Mouse (Mus musculus) T-helper 2 cell (primary cell): ENCODE data around the gene Hspa12a.

ENCODE experiments used
- in situ Hi-C: fragments of 300-600 bp; cut with MboI, MseI; formaldehyde crosslinking; loops from one replicate; pipeline ENCODE4 v1.15.1; 2025; ENCODE audit warnings: high pct_unique_total_duplicates

Hspa12a gene

DNA sequence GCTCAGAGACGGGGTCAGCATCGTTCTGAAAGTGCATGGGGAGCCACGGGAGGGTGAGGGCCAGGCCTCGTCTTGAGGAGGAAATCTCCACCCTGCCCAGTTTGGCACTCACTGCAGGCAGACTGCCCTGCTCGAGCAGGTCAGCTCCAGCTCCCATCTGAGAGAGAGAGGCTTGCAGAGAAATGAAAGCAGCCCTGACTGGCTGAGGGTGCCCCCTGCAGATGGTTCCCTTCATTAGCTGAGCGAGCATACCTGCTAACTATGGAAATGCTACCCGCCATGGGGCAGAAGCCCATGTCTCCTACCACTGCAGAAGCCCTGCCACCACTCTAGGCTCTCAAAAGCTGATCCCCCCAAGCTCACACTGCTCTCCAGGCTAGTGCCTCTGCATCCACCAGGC, 115.8 kb downstream of the Hspa12a start:
- in situ Hi-C loops: no loop called here

GRCm38 (mm10) chr19:58824316-58824715, 119.1 kb downstream of the Hspa12a start:
- in situ Hi-C loops: no loop called here

DNA sequence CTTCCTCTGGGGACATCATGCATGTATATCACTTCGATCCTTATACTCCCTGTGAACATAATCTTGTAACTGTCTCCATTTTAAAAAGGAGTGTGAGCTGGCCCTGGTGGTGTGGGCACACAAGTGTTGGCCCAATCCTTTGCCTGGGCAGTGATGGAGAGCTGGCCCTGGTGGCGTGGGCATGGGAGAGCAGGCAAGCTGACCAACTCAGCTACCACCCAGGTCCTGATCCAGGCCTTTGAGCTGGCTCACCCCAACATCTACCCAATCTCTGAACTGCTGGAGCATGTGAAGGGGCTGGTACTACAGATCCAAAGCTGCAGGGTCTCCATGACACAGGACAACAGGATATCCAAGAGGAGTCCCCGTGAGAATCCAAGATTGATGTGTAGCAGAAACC, 120.2 kb downstream of the Hspa12a start:
- in situ Hi-C loops: no loop called here

DNA sequence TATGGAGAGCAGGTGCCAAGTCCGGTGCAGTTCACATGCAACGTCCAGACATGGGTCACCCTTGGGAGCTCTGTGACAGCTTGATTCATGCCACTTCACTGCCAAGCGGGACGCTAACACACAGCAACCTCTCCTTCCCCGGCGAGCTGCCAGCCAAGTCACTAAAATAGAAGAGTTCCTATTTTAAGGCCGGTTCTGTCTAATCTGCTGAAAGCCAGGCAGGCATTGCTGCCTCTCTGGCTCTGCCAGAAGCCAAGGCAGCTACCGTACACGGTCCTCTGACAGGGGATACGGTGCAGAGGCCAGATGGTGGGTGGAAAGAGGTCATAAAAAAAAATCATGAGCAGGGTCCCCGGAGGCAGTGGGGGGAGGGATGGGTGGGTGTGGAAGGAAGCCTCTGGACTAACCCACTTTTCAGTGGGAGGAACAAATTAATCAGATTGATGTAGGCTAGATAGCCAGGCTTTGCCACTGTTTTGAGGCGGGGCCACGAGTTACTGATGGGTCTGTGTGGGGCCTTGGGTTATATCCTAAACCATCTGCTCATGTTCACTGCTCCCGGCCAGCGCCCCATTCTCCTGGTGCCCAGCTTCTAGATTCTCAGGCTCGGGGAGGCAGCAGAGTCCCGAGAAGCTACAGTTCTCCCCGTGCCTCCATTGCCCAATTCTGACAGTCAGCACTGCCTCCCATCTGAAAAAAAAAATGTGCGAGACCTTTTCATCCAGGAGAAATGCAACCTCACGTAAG, 120.8 kb downstream of the Hspa12a start:
- in situ Hi-C loops: no loop called here

DNA sequence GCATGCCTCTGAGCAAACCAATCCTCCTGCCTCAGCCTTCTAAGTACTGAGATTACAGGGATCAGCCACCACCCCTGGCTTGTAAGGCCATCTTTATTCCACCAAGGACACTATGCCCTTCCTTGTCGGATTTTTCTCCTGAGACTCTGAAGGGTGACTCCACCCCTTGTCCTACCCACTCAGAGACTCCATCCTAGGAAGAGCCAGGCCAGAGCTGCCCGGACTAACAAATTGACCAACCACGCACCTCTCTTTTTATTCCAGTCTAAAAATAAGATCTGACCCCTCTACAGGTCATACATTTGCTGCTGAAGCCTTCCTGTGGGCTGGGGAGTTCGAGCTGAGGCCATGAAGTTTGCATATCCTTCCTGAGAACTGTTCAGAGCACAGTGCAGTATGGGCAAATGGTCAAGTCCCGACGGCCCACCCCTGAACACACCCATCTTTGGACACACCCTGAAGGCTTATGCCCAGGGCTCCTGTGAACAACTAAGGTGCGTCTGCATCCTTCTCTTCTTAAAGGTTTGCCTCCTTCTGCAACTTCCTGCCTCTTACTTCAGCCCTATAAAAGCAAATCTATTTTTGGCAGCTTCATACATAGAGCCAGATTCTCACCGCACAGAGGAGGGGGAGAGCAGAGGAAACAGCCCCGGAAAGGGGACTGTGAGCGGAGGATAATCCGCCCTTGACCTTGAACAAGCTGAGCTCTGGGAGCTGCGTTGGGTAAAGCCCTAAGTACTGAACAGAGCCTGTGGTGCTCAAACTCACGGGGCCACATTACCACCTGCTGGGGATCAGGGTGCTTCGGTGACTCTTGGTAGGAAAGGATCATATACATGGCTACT, 124.7 kb downstream of the Hspa12a start:
- in situ Hi-C loops: no loop called here

- in situ Hi-C loops: no loop called here
Observed at GRCm38 (mm10) chr19:58817398-58817797, 126.1 kb downstream of the Hspa12a start.

DNA sequence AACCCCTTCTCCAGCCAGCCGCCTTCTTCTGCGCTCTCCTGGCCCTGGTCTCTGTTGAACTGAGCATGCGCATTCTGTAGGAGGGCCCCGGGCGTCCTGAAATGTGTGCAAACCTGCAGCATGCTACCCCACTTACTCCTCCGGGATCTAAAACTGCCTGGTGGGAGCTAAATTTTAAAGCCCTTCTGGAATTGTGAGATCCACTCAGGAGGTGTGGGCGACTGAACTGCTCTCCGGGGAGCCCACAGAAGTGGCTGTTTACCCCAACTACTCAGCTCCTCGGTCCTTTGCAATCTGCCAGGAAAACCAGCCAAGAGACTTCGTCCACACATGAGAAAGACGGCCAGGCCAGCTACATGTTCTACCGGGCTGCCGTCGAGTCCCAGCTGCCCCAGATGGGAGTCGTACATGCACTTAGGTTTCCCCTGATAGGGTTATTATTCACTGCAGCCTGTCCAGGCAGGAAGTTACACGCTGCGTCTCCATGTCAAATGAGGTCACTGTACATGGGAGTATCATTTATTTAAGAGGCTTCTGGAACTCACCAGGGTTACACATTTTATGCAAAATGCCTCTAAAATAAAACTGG, 126.9 kb downstream of the Hspa12a start:
- in situ Hi-C loops: no loop called here

- in situ Hi-C loops: no loop called here
Observed at GRCm38 (mm10) chr19:58815179-58815922, 128.1 kb downstream of the Hspa12a start.

GRCm38 (mm10) chr19:58810536-58810935, 132.9 kb downstream of the Hspa12a start:
- in situ Hi-C loops: no loop called here

DNA sequence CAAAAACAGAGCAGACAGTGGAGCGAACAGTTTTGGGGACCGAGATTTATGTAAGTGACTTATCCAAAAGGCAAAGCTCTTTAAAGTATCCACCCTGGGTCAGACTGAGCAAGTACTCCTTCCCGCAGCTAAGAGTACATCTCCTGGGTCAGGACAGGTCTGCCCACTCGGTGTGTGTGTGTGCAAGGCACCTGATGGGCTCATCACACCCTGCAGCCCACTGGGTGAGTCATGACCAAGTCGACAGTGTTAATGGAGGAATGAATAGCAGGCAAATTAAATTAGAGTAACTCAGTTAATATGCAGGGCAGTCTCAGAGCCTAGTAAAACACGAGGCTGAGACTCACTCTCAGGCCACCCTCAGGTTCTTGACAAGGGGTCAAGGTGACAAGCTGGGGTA, 134.6 kb downstream of the Hspa12a start:
- in situ Hi-C loops: loop anchor here (5.0 kb wide), 1 partner anchor 88 kb away; no protein-coding TSS in a partner anchor

DNA sequence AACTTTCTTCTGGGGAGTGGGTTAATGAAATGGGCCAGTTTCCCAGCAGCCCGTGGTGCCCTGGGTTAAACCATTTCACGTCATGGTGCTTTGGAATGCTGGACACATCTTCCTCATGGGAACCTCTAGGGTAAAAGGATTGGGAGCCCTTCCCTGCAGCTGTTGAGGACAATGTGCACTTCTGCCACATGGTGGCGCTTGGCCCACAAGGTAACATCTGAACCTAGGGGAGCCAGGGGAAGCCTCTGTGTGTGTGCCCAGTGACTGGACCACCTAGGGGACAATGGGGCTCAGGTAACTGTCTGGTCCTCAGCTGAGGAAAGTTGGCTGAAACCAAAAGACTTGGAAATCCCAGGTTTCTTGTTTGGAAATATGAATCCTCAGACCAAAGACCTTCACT, 137.1 kb downstream of the Hspa12a start:
- in situ Hi-C loops: loop anchor here (5.0 kb wide), 1 partner anchor 91 kb away; no protein-coding TSS in a partner anchor

- in situ Hi-C loops: loop anchor here (5.0 kb wide), 1 partner anchor 92 kb away; no protein-coding TSS in a partner anchor
Observed at GRCm38 (mm10) chr19:58805191-58805779, 138.2 kb downstream of the Hspa12a start.

GRCm38 (mm10) chr19:58795114-58795669, 148.3 kb downstream of the Hspa12a start:
- in situ Hi-C loops: no loop called here

DNA sequence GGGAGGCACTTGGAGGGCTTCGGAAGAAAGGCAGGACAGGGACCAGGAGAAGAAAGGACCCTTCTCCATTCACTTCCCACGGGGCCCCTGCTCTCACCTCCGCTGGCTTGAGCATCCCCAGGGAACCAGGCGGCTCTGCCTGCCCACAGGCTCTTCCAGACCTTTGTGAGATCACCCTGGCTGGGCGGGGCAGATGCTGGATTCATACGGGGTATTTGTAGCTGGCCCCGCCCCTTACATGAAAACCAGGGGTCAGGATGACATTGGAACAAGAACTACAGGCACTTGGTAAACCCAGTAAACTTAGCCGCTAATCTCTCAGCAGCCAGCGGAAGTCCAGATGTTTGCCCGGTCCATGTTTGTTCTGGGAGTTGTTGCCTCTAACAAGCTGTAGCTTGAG, 149.2 kb downstream of the Hspa12a start, which contains the start of gene 1700019N19Rik:
TSS of gene 1700019N19Rik (minus strand) at position 178 of the 400 bp plus-strand sequence.
- in situ Hi-C loops: no loop called here

GRCm38 (mm10) chr19:58789194-58789593, 154.3 kb downstream of the Hspa12a start:
- in situ Hi-C loops: no loop called here

- in situ Hi-C loops: no loop called here
Observed at GRCm38 (mm10) chr19:58783938-58784337, 159.5 kb downstream of the Hspa12a start.

DNA sequence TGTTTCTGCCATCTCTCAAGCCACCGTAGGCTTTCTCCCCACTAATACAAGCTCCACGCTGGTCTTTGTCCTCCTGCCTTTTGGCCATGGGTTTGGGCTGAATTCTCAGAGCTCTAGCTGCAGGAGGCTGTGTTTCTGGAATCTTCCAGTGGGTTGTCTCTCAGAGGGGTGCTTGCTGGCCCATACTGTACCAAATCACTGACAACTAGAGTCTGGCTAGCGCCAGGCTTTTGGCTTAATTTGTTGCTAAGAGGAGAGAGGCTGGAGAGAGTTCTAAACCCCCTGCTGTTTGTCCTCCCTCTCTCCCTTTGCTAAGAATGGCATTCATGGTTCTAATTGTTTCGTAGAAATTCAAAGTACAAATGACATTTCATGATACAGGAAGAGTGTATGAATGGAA, 161.9 kb downstream of the Hspa12a start:
- in situ Hi-C loops: no loop called here

DNA sequence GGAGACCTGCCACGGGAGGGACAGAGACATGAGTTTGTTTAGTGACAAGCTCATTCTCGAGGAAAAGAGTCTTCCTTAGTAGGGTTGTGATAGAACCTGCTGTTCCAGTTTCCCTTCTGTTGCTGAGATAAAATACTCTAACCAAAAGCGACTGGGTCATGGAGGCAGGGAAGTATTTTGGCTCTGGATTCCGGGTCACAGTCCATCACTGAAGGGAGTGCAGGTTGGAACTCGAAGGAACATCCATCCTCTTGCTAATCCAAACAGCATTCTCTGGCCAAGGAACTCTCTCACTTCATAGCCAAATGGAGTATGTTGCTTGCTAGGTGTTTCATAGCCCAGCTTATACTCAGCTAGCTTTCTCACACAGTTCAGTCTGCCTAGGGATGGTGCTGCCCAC, 167.0 kb downstream of the Hspa12a start:
- in situ Hi-C loops: no loop called here

DNA sequence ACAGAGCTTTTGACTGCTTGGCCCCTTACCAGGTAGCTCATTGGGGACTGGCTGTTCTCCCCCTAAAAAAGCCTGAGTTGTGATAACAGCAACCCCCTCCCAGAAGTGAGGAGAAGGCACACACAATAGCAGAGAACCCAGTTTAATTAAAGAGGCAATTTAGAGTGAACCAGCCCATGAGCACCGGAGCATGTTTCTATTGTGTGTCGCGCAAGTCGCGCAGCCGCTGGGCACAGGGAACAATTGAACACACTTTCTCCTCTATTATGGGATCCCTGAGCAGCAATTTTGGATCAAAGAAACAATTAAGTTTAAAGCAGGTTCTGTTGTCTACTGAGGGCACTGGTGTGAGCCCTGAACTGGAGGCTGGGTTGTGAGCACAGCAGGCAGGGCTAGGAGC, 176.1 kb downstream of the Hspa12a start:
- in situ Hi-C loops: no loop called here

- in situ Hi-C loops: no loop called here
Observed at GRCm38 (mm10) chr19:58762848-58763541, 180.5 kb downstream of the Hspa12a start.
